ENCODE assay signal across 8 mouse cellular contexts in genomic region chr2:172550364-172551080, GRCm38 (mm10). TPM values are rescaled to one million over a fixed set of nuclear protein-coding genes. Genes with fewer than 3 reads are reported as not detected.
DNase-seq lines count a peak whose midpoint lies in the region; ATAC-seq lines count a peak whose summit lies in the region.

No protein-coding gene starts in this region.

- H3K27me3 ChIP-seq in lung, embryonic 15.5 days = peaks cover 98% of the 10 kb centered on the region

- DNase-seq in 3134 (ENCODE audit: extremely low read depth, insufficient read length, low spot score) (peak; percentile 24), NIH3T3 (ENCODE audit: low read depth) (peak; percentile 25)
- peak; percentile 94 for DNase-seq in embryo, embryonic 10 days (ENCODE audit: low spot score)
- peak; percentile 3 for DNase-seq in heart, adult 8-10 months (ENCODE audit: low spot score)
- peak; percentile 57 for DNase-seq in kidney, adult 18-20 months
- DNase-seq in ovary, postnatal 36 days (ENCODE audit: low spot score) = peak; percentile 57
- peak; percentile 64 to 79 for DNase-seq in urinary bladder, postnatal 4 days (ENCODE audit: low spot score in 2 of 2)

- ATAC-seq in lung, embryonic 15.5 days (ENCODE audit: borderline replicate concordance, extremely low read depth, low FRiP score, low TSS enrichment) = peak; percentile 66

- H3K4me1 ChIP-seq in lung, embryonic 15.5 days = peaks cover 43% of the 10 kb centered on the region

- H3K4me3 ChIP-seq in lung, embryonic 15.5 days = peak overlapping the region; percentile 38

- no peaks in the 10 kb centered on the region for H3K36me3 ChIP-seq in lung, embryonic 15.5 days

- no peak overlapping the region for H3K27ac ChIP-seq in lung, embryonic 15.5 days

- WGBS in lung, embryonic 15.5 days = under 1% methylated on average over 62 of the region's 62 CpGs

- H3K4me2 ChIP-seq in lung, embryonic 15.5 days = peak overlapping the region; percentile 68

- H3K9me3 ChIP-seq in lung, embryonic 15.5 days = no peaks in the 10 kb centered on the region

- no peak overlapping the region for H3K9ac ChIP-seq in lung, embryonic 15.5 days

RNA-seq across cellular contexts. Expression of gene Tfap2c, which starts 1.1 kb away (rescaled TPM):
- not detected for total RNA-seq in heart, adult 8-10 months (2022)
- polyA plus RNA-seq in lung, embryonic 15.5 days (2015; fragmentation: Nextera tagmentation; extraction: Ambion mirVana) = 0.16 and 0.26 TPM in 2 replicates

Comparison
In these comparisons a context has a peak if more than half of its experiments do, and no peak if none do; other contexts are left out.
1. DNase-seq: peak in every context shown above with its lines; median percentile 94 in embryo, embryonic 10 days; 72 in urinary bladder, postnatal 4 days; 57 in kidney, adult 18-20 months; 57 in ovary, postnatal 36 days; 25 in NIH3T3; 24 in 3134; 3 in heart, adult 8-10 months.